Mouse (Mus musculus): ENCODE data around the gene Ttll7. TPM values are rescaled to one million over a fixed set of nuclear protein-coding genes. Genes with fewer than 3 reads are reported as not detected.

Ttll7 gene
- polyA plus RNA-seq, 1 experiment = 0.09 TPM

GRCm38 (mm10) chr3:146943101-146943500, 90.9 kb downstream of the Ttll7 start:
- TF ChIP-seq POLR2A (IDR thresholded peaks at IDR 0.05; ENCODE audit: control insufficient read depth, extremely low read depth, insufficient read depth, low read length, poor library complexity) (no peak), CTCF (IDR thresholded peaks at IDR 0.05; ENCODE audit: borderline replicate concordance, control insufficient read depth, extremely low read depth, insufficient read depth, low read length, poor library complexity) (no peak)
- Histone ChIP-seq H3K27ac (ENCODE audit: control insufficient read depth, insufficient read depth, low read length) (no peak overlapping the region), H3K4me3 (ENCODE audit: control insufficient read depth, insufficient read depth, low read length) (no peak overlapping the region), H3K36me3 (ENCODE audit: control insufficient read depth, insufficient read depth, low read length) (no peaks in the 10 kb centered on the region), H3K27me3 (ENCODE audit: control insufficient read depth, insufficient read depth, low read length) (no peaks in the 10 kb centered on the region), H3K4me1 (replicated peaks; ENCODE audit: control insufficient read depth, insufficient read depth, low read length) (no peaks in the 10 kb centered on the region)
- no peak for DNase-seq
- WGBS = 94% methylated on average over 2 of the region's 2 CpGs

DNA sequence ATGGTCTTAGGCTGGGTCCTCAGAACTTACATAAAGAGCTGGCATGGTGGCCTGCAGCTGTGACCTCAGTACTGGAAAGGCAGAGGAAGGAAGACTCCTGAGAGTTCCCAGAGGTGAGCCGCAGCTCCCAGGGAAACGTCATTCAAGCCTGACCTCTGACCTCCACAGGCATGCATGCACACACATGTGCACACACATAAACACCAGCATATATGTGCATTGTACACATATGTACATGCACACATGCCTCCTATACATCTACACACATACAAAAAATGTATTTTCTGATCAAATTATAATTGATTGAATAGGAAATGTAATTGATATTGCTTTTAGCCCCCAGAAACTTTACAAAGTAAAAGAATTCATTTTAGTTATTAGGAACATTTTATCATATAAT, 93.2 kb downstream of the Ttll7 start:
- no peak overlapping the region for H3K4me3 ChIP-seq (ENCODE audit: control insufficient read depth, insufficient read depth, low read length)
- WGBS = 51% methylated on average over 2 of the region's 2 CpGs
- TF ChIP-seq POLR2A (IDR thresholded peaks at IDR 0.05; ENCODE audit: control insufficient read depth, extremely low read depth, insufficient read depth, low read length, poor library complexity) (no peak), CTCF (IDR thresholded peaks at IDR 0.05; ENCODE audit: borderline replicate concordance, control insufficient read depth, extremely low read depth, insufficient read depth, low read length, poor library complexity) (no peak)
- H3K27me3 ChIP-seq (ENCODE audit: control insufficient read depth, insufficient read depth, low read length) = no peaks in the 10 kb centered on the region
- no peaks in the 10 kb centered on the region for H3K4me1 ChIP-seq (replicated peaks; ENCODE audit: control insufficient read depth, insufficient read depth, low read length)
- no peaks in the 10 kb centered on the region for H3K36me3 ChIP-seq (ENCODE audit: control insufficient read depth, insufficient read depth, low read length)
- DNase-seq = no peak
- no peak overlapping the region for H3K27ac ChIP-seq (ENCODE audit: control insufficient read depth, insufficient read depth, low read length)

DNA sequence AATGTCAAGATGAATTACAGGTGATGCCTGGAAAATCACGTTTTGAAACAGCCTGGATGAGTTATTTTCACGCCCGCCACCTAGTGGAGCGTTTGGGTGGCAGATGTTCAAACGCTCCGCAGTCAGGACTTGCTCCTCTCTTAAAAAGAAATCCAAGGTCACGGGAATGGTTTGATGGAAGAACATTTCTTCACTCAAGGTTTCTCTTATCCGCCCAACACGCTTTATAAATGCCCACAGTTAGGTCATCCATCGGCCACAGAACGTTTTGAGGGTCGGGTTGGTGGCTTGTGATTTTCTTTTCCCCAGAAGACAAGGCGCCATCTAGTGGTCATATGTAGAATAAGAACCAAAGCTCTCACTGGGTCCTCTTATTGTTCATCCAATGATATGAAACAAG, 93.7 kb downstream of the Ttll7 start:
- H3K27me3 ChIP-seq (ENCODE audit: control insufficient read depth, insufficient read depth, low read length) = no peaks in the 10 kb centered on the region
- DNase-seq = peak; percentile 48
- WGBS = under 1% methylated on average over 13 of the region's 13 CpGs
- H3K27ac ChIP-seq (ENCODE audit: control insufficient read depth, insufficient read depth, low read length) = no peak overlapping the region
- peak overlapping the region; percentile 13; the same call in 1 of the 2 replicates for H3K4me3 ChIP-seq (ENCODE audit: control insufficient read depth, insufficient read depth, low read length)
- TF ChIP-seq POLR2A (IDR thresholded peaks at IDR 0.05; ENCODE audit: control insufficient read depth, extremely low read depth, insufficient read depth, low read length, poor library complexity) (no peak), CTCF (IDR thresholded peaks at IDR 0.05; ENCODE audit: borderline replicate concordance, control insufficient read depth, extremely low read depth, insufficient read depth, low read length, poor library complexity) (peak; percentile 42; the same call in 1 of the 2 replicates)
- H3K36me3 ChIP-seq (ENCODE audit: control insufficient read depth, insufficient read depth, low read length) = no peaks in the 10 kb centered on the region
- H3K4me1 ChIP-seq (replicated peaks; ENCODE audit: control insufficient read depth, insufficient read depth, low read length) = no peaks in the 10 kb centered on the region

- Histone ChIP-seq H3K4me3 (ENCODE audit: control insufficient read depth, insufficient read depth, low read length) (no peak overlapping the region), H3K27me3 (ENCODE audit: control insufficient read depth, insufficient read depth, low read length) (no peaks in the 10 kb centered on the region), H3K4me1 (replicated peaks; ENCODE audit: control insufficient read depth, insufficient read depth, low read length) (no peaks in the 10 kb centered on the region), H3K36me3 (ENCODE audit: control insufficient read depth, insufficient read depth, low read length) (no peaks in the 10 kb centered on the region), H3K27ac (ENCODE audit: control insufficient read depth, insufficient read depth, low read length) (no peak overlapping the region)
- WGBS = 85% methylated on average over 8 of the region's 8 CpGs
- TF ChIP-seq POLR2A (IDR thresholded peaks at IDR 0.05; ENCODE audit: control insufficient read depth, extremely low read depth, insufficient read depth, low read length, poor library complexity) = no peak
- no peak for TF ChIP-seq CTCF (IDR thresholded peaks at IDR 0.05; ENCODE audit: borderline replicate concordance, control insufficient read depth, extremely low read depth, insufficient read depth, low read length, poor library complexity)
- no peak for DNase-seq
These were observed 94.5 kb downstream of the Ttll7 start for GRCm38 (mm10) chr3:146946641-146947040.

DNA sequence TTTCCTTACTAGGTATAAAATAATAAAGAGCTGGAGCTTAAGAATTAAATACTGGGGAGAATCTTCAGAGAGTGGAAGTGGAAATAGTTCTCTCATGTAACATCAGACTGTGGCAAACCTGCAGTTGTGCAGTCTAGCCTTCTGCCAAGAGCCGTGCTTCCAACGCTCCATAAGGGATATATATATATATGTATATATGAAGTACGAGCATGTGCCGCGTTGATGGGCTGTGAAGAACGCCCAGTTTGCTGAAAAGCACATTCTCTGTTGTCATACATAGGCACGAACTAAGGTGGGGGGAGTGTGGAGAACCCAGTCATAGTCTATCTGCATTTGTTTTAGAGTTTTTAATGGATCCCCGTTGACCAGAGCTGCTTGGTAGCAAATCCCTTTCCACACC, 104.6 kb downstream of the Ttll7 start:
- no peaks in the 10 kb centered on the region for H3K36me3 ChIP-seq (ENCODE audit: control insufficient read depth, insufficient read depth, low read length)
- WGBS = 94% methylated on average over 8 of the region's 8 CpGs
- DNase-seq = no peak
- TF ChIP-seq POLR2A (IDR thresholded peaks at IDR 0.05; ENCODE audit: control insufficient read depth, extremely low read depth, insufficient read depth, low read length, poor library complexity) = no peak
- no peak for TF ChIP-seq CTCF (IDR thresholded peaks at IDR 0.05; ENCODE audit: borderline replicate concordance, control insufficient read depth, extremely low read depth, insufficient read depth, low read length, poor library complexity)
- no peaks in the 10 kb centered on the region for H3K27me3 ChIP-seq (ENCODE audit: control insufficient read depth, insufficient read depth, low read length)
- H3K4me1 ChIP-seq (replicated peaks; ENCODE audit: control insufficient read depth, insufficient read depth, low read length) = no peaks in the 10 kb centered on the region
- H3K27ac ChIP-seq (ENCODE audit: control insufficient read depth, insufficient read depth, low read length) = no peak overlapping the region
- no peak overlapping the region for H3K4me3 ChIP-seq (ENCODE audit: control insufficient read depth, insufficient read depth, low read length)

GRCm38 (mm10) chr3:146962838-146963237, 110.7 kb downstream of the Ttll7 start:
- Histone ChIP-seq H3K4me3 (ENCODE audit: control insufficient read depth, insufficient read depth, low read length) (no peak overlapping the region), H3K27me3 (ENCODE audit: control insufficient read depth, insufficient read depth, low read length) (no peaks in the 10 kb centered on the region)

GRCm38 (mm10) chr3:146964384-146964783, 112.2 kb downstream of the Ttll7 start:
- TF ChIP-seq POLR2A (IDR thresholded peaks at IDR 0.05; ENCODE audit: control insufficient read depth, extremely low read depth, insufficient read depth, low read length, poor library complexity) (no peak), CTCF (IDR thresholded peaks at IDR 0.05; ENCODE audit: borderline replicate concordance, control insufficient read depth, extremely low read depth, insufficient read depth, low read length, poor library complexity) (no peak)
- no peaks in the 10 kb centered on the region for H3K4me1 ChIP-seq (replicated peaks; ENCODE audit: control insufficient read depth, insufficient read depth, low read length)
- H3K27ac ChIP-seq (ENCODE audit: control insufficient read depth, insufficient read depth, low read length) = no peak overlapping the region
- no peak for DNase-seq
- no peaks in the 10 kb centered on the region for H3K36me3 ChIP-seq (ENCODE audit: control insufficient read depth, insufficient read depth, low read length)
- no peaks in the 10 kb centered on the region for H3K27me3 ChIP-seq (ENCODE audit: control insufficient read depth, insufficient read depth, low read length)
- H3K4me3 ChIP-seq (ENCODE audit: control insufficient read depth, insufficient read depth, low read length) = no peak overlapping the region
- 35% methylated on average over 3 of the region's 3 CpGs for WGBS

More at GRCm38 (mm10) chr3:146962838-146963237, 110.7 kb downstream of the Ttll7 start:
- Histone ChIP-seq H3K27ac (ENCODE audit: control insufficient read depth, insufficient read depth, low read length) (no peak overlapping the region), H3K4me1 (replicated peaks; ENCODE audit: control insufficient read depth, insufficient read depth, low read length) (no peaks in the 10 kb centered on the region), H3K36me3 (ENCODE audit: control insufficient read depth, insufficient read depth, low read length) (no peaks in the 10 kb centered on the region)
- no peak for DNase-seq
- no peak for TF ChIP-seq CTCF (IDR thresholded peaks at IDR 0.05; ENCODE audit: borderline replicate concordance, control insufficient read depth, extremely low read depth, insufficient read depth, low read length, poor library complexity)
- no peak for TF ChIP-seq POLR2A (IDR thresholded peaks at IDR 0.05; ENCODE audit: control insufficient read depth, extremely low read depth, insufficient read depth, low read length, poor library complexity)

Data from thymus, adult 2 months (tissue).